Mouse (Mus musculus): ENCODE measurements around the gene Slc7a8.

DNA sequence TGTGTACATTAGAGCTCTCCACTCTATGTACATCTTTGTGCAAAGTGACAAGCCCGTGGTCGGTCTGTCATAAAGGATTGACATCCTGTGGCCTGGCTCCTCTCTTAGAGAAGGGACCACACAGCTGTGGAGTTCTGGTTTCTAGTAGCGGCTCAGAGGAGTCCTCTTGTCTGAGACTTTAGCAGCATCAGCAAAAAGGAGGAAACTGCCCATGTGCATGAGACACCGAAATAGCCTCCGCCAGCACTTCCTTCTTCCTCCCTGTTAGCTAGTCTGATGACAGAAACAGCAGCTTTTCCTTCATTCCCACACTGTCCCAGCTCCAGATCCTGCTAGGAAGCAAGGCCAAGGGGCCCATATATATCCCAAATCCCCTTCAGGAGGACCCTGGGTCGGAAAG is 25.4 kb downstream of the Slc7a8 start:
- TF ChIP-seq POLR2A (IDR thresholded peaks at IDR 0.05; ENCODE audit: borderline replicate concordance, insufficient read depth, low read length): no peak
- no peak for TF ChIP-seq CTCF (IDR thresholded peaks at IDR 0.05; ENCODE audit: borderline replicate concordance, insufficient read depth, low read depth, low read length)

Data from cerebellum, adult 2 months (tissue).